Mouse (Mus musculus) neural tube, embryonic 13.5 days (tissue): ENCODE data around the gene Sirt1. TPM values are rescaled to one million over a fixed set of nuclear protein-coding genes. Genes with fewer than 3 reads are reported as not detected.

Experiments
- ATAC-seq: fragments of 200-750 bp; cut with Nextera tagmentation; 2 replicates; pipeline ENCODE4 v1.8.0; 2017; ENCODE audit warnings: low read depth, mild to moderate bottlenecking, moderate TSS enrichment, moderate library complexity
- H3K27ac ChIP-seq: fragments of 300-500 bp; sonication (generic); replicated peaks from 2 replicates; pipeline ENCODE4 v1.5.1; 2015; ENCODE audit warnings: moderate library complexity, mild to moderate bottlenecking, inconsistent platforms
- H3K27me3 ChIP-seq: fragments of 300-500 bp; sonication (generic); 2 replicates; pipeline ENCODE4 v1.6.1; 2015; ENCODE audit warnings: mild to moderate bottlenecking, inconsistent platforms
- H3K36me3 ChIP-seq: fragments of 300-500 bp; sonication (generic); 2 replicates; pipeline ENCODE4 v1.6.1; 2015; ENCODE audit warnings: mild to moderate bottlenecking, inconsistent platforms
- H3K4me1 ChIP-seq: fragments of 300-500 bp; sonication (generic); replicated peaks from 2 replicates; pipeline ENCODE4 v1.6.1; 2015; ENCODE audit warnings: inconsistent platforms
- H3K4me2 ChIP-seq: fragments of 300-500 bp; sonication (generic); 2 replicates; pipeline ENCODE4 v1.6.1; 2015; ENCODE audit warnings: inconsistent platforms, mild to moderate bottlenecking, moderate library complexity
- H3K4me3 ChIP-seq: fragments of 300-500 bp; sonication (generic); 2 replicates; pipeline ENCODE4 v1.5.1; 2015; ENCODE audit warnings: mild to moderate bottlenecking, inconsistent platforms
- H3K9ac ChIP-seq: fragments of 300-500 bp; sonication (generic); 2 replicates; pipeline ENCODE4 v1.6.1; 2015; ENCODE audit warnings: moderate library complexity, mild to moderate bottlenecking, inconsistent platforms
- H3K9me3 ChIP-seq: fragments of 300-500 bp; sonication (generic); 2 replicates; pipeline ENCODE4 v1.6.1; 2016; ENCODE audit warnings: inconsistent platforms
- WGBS: fragments of 180-500 bp; shearing (Covaris S2); methylation state at CpG from one replicate; pipeline ENCODE4 v1.1.7; 2015; 5-methylcytosine and 5-hydroxymethylcytosine counted together
- polyA plus RNA-seq: library from polyadenylated mRNA; unstranded; fragments of >200 nt; fragmentation: Nextera tagmentation; extraction: Ambion mirVana; gene quantifications from 2 replicates; pipeline ENCODE4 v1.2.1, GENCODE M21; 2015

The Sirt1 gene
- polyA plus RNA-seq, 1 experiment from 2014 or later, result 5.1 TPM

GRCm38 (mm10) chr10:63344751-63345150 lies 36.8 kb downstream of the Sirt1 start:
- Histone ChIP-seq H3K27me3 (no peaks in the 10 kb centered on the region), H3K4me1 (no peaks in the 10 kb centered on the region), H3K27ac (no peak overlapping the region), H3K9ac (no peak overlapping the region), H3K36me3 (no peaks in the 10 kb centered on the region), H3K4me2 (no peak overlapping the region), H3K9me3 (0 out of 2 replicates have a peak, but pooled peaks cover 2% of the 10 kb centered on the region), H3K4me3 (no peak overlapping the region)
- no peak for ATAC-seq
- WGBS, result 95% methylated on average over 3 of the region's 3 CpGs

- H3K9ac ChIP-seq, result no peak overlapping the region
- no peak for ATAC-seq
- no peak overlapping the region for H3K4me2 ChIP-seq
- H3K36me3 ChIP-seq, result no peaks in the 10 kb centered on the region
- no peaks in the 10 kb centered on the region for H3K27me3 ChIP-seq
- WGBS, result 83% methylated on average over 2 of the region's 2 CpGs
- H3K9me3 ChIP-seq, result 0 out of 2 replicates have a peak, but pooled peaks cover 2% of the 10 kb centered on the region
- H3K27ac ChIP-seq, result no peak overlapping the region
- H3K4me3 ChIP-seq, result no peak overlapping the region
- H3K4me1 ChIP-seq, result peaks cover 21% of the 10 kb centered on the region
Observed at GRCm38 (mm10) chr10:63341351-63341750, 40.2 kb downstream of the Sirt1 start.

GRCm38 (mm10) chr10:63338914-63339643 lies 42.4 kb downstream of the Sirt1 start:
- Histone ChIP-seq H3K9me3 (0 out of 2 replicates have a peak, but pooled peaks cover 2% of the 10 kb centered on the region), H3K4me2 (peak overlapping the region; percentile 77)
- WGBS, result under 1% methylated on average over 71 of the region's 74 CpGs

GRCm38 (mm10) chr10:63337951-63338836 lies 43.3 kb downstream of the Sirt1 start:
- Histone ChIP-seq H3K9me3 (0 out of 2 replicates have a peak, but pooled peaks cover 2% of the 10 kb centered on the region), H3K4me3 (peak overlapping the region; percentile 85), H3K4me2 (peak overlapping the region; percentile 77), H3K36me3 (peaks cover 20% of the 10 kb centered on the region), H3K27ac (peak overlapping the region; percentile 95), H3K4me1 (peaks cover 27% of the 10 kb centered on the region), H3K9ac (peak overlapping the region; percentile 98), H3K27me3 (no peaks in the 10 kb centered on the region)
- peak; percentile 86 for ATAC-seq
- 1% methylated on average over 64 of the region's 113 CpGs for WGBS

More at GRCm38 (mm10) chr10:63338914-63339643, 42.4 kb downstream of the Sirt1 start:
- peaks cover 27% of the 10 kb centered on the region for H3K4me1 ChIP-seq
- peak overlapping the region; percentile 85 for H3K4me3 ChIP-seq
- peaks cover 11% of the 10 kb centered on the region; the same call in 1 of the 2 replicates for H3K36me3 ChIP-seq
- no peaks in the 10 kb centered on the region for H3K27me3 ChIP-seq
- peak; percentile 98 for ATAC-seq
- H3K27ac ChIP-seq, result peak overlapping the region; percentile 95
- H3K9ac ChIP-seq, result peak overlapping the region; percentile 98

- peak overlapping the region; percentile 77 for H3K4me2 ChIP-seq
- 30% methylated on average over 5 of the region's 5 CpGs for WGBS
- H3K9me3 ChIP-seq, result 0 out of 2 replicates have a peak, but pooled peaks cover under 1% of the 10 kb centered on the region
- no peak overlapping the region for H3K27ac ChIP-seq
- peak overlapping the region; percentile 98 for H3K9ac ChIP-seq
- peak overlapping the region; percentile 85 for H3K4me3 ChIP-seq
- no peaks in the 10 kb centered on the region for H3K27me3 ChIP-seq
- peaks cover 29% of the 10 kb centered on the region for H3K36me3 ChIP-seq
- peaks cover 27% of the 10 kb centered on the region for H3K4me1 ChIP-seq
- no peak for ATAC-seq
Observed at GRCm38 (mm10) chr10:63337326-63337725, 44.2 kb downstream of the Sirt1 start.

GRCm38 (mm10) chr10:63336901-63337300 lies 44.6 kb downstream of the Sirt1 start:
- 56% methylated on average over 13 of the region's 13 CpGs for WGBS
- peaks cover 31% of the 10 kb centered on the region for H3K36me3 ChIP-seq
- H3K27ac ChIP-seq, result no peak overlapping the region
- H3K27me3 ChIP-seq, result no peaks in the 10 kb centered on the region
- no peak for ATAC-seq
- peak overlapping the region; percentile 98 for H3K9ac ChIP-seq
- peak overlapping the region; percentile 77 for H3K4me2 ChIP-seq
- H3K4me3 ChIP-seq, result peak overlapping the region; percentile 85
- no peaks in the 10 kb centered on the region for H3K9me3 ChIP-seq
- peaks cover 27% of the 10 kb centered on the region for H3K4me1 ChIP-seq

- no peak overlapping the region for H3K4me3 ChIP-seq
- H3K9ac ChIP-seq, result no peak overlapping the region
- no peaks in the 10 kb centered on the region for H3K27me3 ChIP-seq
- no peak for ATAC-seq
- no peak overlapping the region for H3K27ac ChIP-seq
- no peaks in the 10 kb centered on the region for H3K9me3 ChIP-seq
- H3K4me2 ChIP-seq, result no peak overlapping the region
- peaks cover 66% of the 10 kb centered on the region for H3K36me3 ChIP-seq
- no peaks in the 10 kb centered on the region for H3K4me1 ChIP-seq
- WGBS, result 98% methylated on average over 1 of the region's 1 CpGs
Observed at GRCm38 (mm10) chr10:63327091-63327490, 54.4 kb downstream of the Sirt1 start.

- no peaks in the 10 kb centered on the region for H3K9me3 ChIP-seq
- H3K9ac ChIP-seq, result no peak overlapping the region
- no peak for ATAC-seq
- H3K4me1 ChIP-seq, result no peaks in the 10 kb centered on the region
- H3K4me2 ChIP-seq, result no peak overlapping the region
- 94% methylated on average over 1 of the region's 1 CpGs for WGBS
- H3K27ac ChIP-seq, result no peak overlapping the region
- H3K4me3 ChIP-seq, result no peak overlapping the region
- peaks cover 71% of the 10 kb centered on the region for H3K36me3 ChIP-seq
- H3K27me3 ChIP-seq, result no peaks in the 10 kb centered on the region
Observed at GRCm38 (mm10) chr10:63313726-63314125, 67.8 kb downstream of the Sirt1 start.

GRCm38 (mm10) chr10:63308582-63309366 lies 72.7 kb downstream of the Sirt1 start:
- 39% methylated on average over 10 of the region's 10 CpGs for WGBS
- no peaks in the 10 kb centered on the region for H3K9me3 ChIP-seq
- H3K4me3 ChIP-seq, result no peak overlapping the region
- no peak overlapping the region for H3K27ac ChIP-seq
- no peak for ATAC-seq
- no peak overlapping the region for H3K4me2 ChIP-seq
- H3K4me1 ChIP-seq, result no peaks in the 10 kb centered on the region
- H3K9ac ChIP-seq, result no peak overlapping the region
- no peaks in the 10 kb centered on the region for H3K27me3 ChIP-seq
- peaks cover 69% of the 10 kb centered on the region for H3K36me3 ChIP-seq

- Histone ChIP-seq H3K9ac (no peak overlapping the region), H3K4me3 (no peak overlapping the region), H3K4me1 (no peaks in the 10 kb centered on the region), H3K4me2 (no peak overlapping the region), H3K27ac (no peak overlapping the region), H3K9me3 (no peaks in the 10 kb centered on the region), H3K36me3 (peaks cover 55% of the 10 kb centered on the region), H3K27me3 (no peaks in the 10 kb centered on the region)
- 97% methylated on average over 2 of the region's 2 CpGs for WGBS
- ATAC-seq, result no peak
Observed at GRCm38 (mm10) chr10:63302356-63302755, 79.1 kb downstream of the Sirt1 start.

- Histone ChIP-seq H3K4me2 (no peak overlapping the region), H3K9me3 (no peaks in the 10 kb centered on the region), H3K27me3 (no peaks in the 10 kb centered on the region), H3K4me3 (no peak overlapping the region), H3K27ac (no peak overlapping the region), H3K4me1 (no peaks in the 10 kb centered on the region), H3K9ac (no peak overlapping the region), H3K36me3 (peaks cover 67% of the 10 kb centered on the region)
- ATAC-seq, result no peak
- 90% methylated on average over 7 of the region's 7 CpGs for WGBS
Observed at GRCm38 (mm10) chr10:63282846-63283245, 98.7 kb downstream of the Sirt1 start.
